ENCODE assay signal across 13 mouse cellular contexts in the genomic region with DNA sequence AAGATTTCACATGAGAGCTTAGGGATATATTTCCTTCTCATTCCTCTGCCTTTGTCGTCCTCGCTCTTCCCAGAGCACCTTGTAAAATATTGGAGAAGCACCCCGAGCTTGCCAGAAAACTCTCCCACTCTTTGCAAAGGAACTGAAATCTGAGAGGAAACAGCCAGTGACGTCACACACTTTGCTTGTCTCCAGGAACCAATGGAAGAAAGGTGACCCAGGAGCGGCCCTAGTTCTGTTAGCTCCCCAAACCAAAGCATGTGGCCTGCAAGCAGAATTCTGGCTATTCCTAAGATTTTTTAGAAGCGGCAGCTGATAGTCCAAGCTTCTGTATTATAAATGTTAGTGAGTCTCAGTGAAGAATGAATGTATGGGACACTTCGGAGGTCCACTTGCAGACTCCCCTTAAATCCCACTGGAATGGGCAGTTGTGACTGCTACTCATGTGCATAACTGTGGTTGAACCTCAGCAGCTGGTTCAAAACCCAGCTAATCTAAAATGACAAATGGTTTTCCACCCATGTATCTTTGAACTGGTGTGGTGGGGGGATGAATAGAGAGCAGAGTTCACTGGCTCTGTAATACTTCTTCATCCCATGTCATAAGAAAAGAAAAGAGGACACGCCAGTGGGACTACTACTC. TPM values are rescaled to one million over a fixed set of nuclear protein-coding genes. Genes with fewer than 3 reads are reported as not detected.
DNase-seq lines count a peak whose midpoint lies in the region; ATAC-seq and TF ChIP-seq lines count a peak whose summit lies in the region.
"Had no signal": no experiment of that assay in that cellular context is flagged by ENCODE, and none has a peak within 500 bp of the region (broad histone marks: within the 10 kb centered on the region; RNA-seq: fewer than 3 reads in every experiment).

No protein-coding gene starts in this region.

- no peaks in the 10 kb centered on the region for H3K79me3 ChIP-seq in C2C12 (ENCODE audit: low read depth)

- H3K4me1 ChIP-seq in heart, embryonic 13.5 days: peaks cover 56% of the 10 kb centered on the region
- peaks cover 65% of the 10 kb centered on the region for H3K4me1 ChIP-seq in embryonic facial prominence, embryonic 15.5 days
- peaks cover 6% of the 10 kb centered on the region for H3K4me1 ChIP-seq in midbrain, embryonic 11.5 days (ENCODE audit: control insufficient read depth, insufficient read depth, low read length)

- H3K27ac ChIP-seq in heart, embryonic 13.5 days (replicated peaks): no peak overlapping the region
- no peak overlapping the region for H3K27ac ChIP-seq in embryonic facial prominence, embryonic 15.5 days (replicated peaks)
- no peak overlapping the region for H3K27ac ChIP-seq in midbrain, embryonic 11.5 days (ENCODE audit: low read depth, low read length)

- no peak for ATAC-seq in heart, embryonic 13.5 days (ENCODE audit: extremely low read depth, insufficient number of reproducible peaks, low FRiP score, low TSS enrichment)
- no peak for ATAC-seq in embryonic facial prominence, embryonic 15.5 days (ENCODE audit: insufficient number of reproducible peaks, low FRiP score, low TSS enrichment, low read depth)
- no peak for ATAC-seq in midbrain, embryonic 11.5 days (ENCODE audit: low FRiP score)

- no peak for DNase-seq in heart, postnatal 25 days (ENCODE audit: low spot score)
- peak; percentile 87 for DNase-seq in midbrain, embryonic 11.5 days (ENCODE audit: low spot score, missing footprints)
- DNase-seq in adrenal gland, adult (ENCODE audit: inconsistent age in 2 of 2, low spot score in 1 of 2): no peak
- no peak for DNase-seq in adrenal gland, postnatal 25 days
- no peak for DNase-seq in frontal cortex, postnatal 14 days (ENCODE audit: low spot score in 2 of 2)
- DNase-seq: cerebellum, adult 18-20 months had no signal

- intact Hi-C loops in heart, postnatal 25 days (cut with DNase I): no loop called here

- H3K79me2 ChIP-seq in C2C12 (ENCODE audit: control insufficient read depth, insufficient read depth): no peaks in the 10 kb centered on the region

- H3K27me3 ChIP-seq in heart, embryonic 13.5 days (replicated peaks): peaks cover 76% of the 10 kb centered on the region
- no peaks in the 10 kb centered on the region for H3K27me3 ChIP-seq in C2C12 (ENCODE audit: control insufficient read depth, insufficient read depth, insufficient read length)
- H3K27me3 ChIP-seq in embryonic facial prominence, embryonic 15.5 days: peaks cover 55% of the 10 kb centered on the region
- H3K27me3 ChIP-seq in midbrain, embryonic 11.5 days (ENCODE audit: control insufficient read depth, insufficient read depth, low read length): peaks cover 22% of the 10 kb centered on the region

- no peak overlapping the region for H3K9ac ChIP-seq in heart, embryonic 13.5 days
- no peak overlapping the region for H3K9ac ChIP-seq in embryonic facial prominence, embryonic 15.5 days
- no peak overlapping the region for H3K9ac ChIP-seq in midbrain, embryonic 11.5 days (ENCODE audit: low read length)

- H3ac ChIP-seq in C2C12 (ENCODE audit: control insufficient read depth, insufficient read length, low read depth): no peak overlapping the region

- peak overlapping the region; percentile 99 for H3K4me2 ChIP-seq in heart, embryonic 13.5 days
- H3K4me2 ChIP-seq in embryonic facial prominence, embryonic 15.5 days (replicated peaks): peak overlapping the region; percentile 97; the same call in 1 of the 2 replicates
- H3K4me2 ChIP-seq in midbrain, embryonic 11.5 days: peak overlapping the region; percentile 86

- H3K9me3 ChIP-seq in heart, embryonic 13.5 days: no peaks in the 10 kb centered on the region
- H3K9me3 ChIP-seq in embryonic facial prominence, embryonic 15.5 days (replicated peaks): no peaks in the 10 kb centered on the region
- H3K9me3 ChIP-seq in midbrain, embryonic 11.5 days (ENCODE audit: control insufficient read depth, low read length): no peaks in the 10 kb centered on the region

- TF ChIP-seq CTCF in C2C12 (IDR thresholded peaks at IDR 0.05; ENCODE audit: control insufficient read depth, insufficient read depth, insufficient read length): no peak

- no peaks in the 10 kb centered on the region for H3K36me3 ChIP-seq in heart, embryonic 13.5 days
- H3K36me3 ChIP-seq in C2C12 (ENCODE audit: control insufficient read depth, insufficient read depth): no peaks in the 10 kb centered on the region
- H3K36me3 ChIP-seq in embryonic facial prominence, embryonic 15.5 days: no peaks in the 10 kb centered on the region
- H3K36me3 ChIP-seq in midbrain, embryonic 11.5 days (ENCODE audit: control insufficient read depth, insufficient read depth, low read length): no peaks in the 10 kb centered on the region

- no peak overlapping the region for H3K4me3 ChIP-seq in heart, embryonic 13.5 days
- no peak overlapping the region for H3K4me3 ChIP-seq in C2C12 (ENCODE audit: insufficient read depth, poor library complexity, severe bottlenecking)
- peak overlapping the region; percentile 54; the same call in 1 of the 2 replicates for H3K4me3 ChIP-seq in embryonic facial prominence, embryonic 15.5 days (replicated peaks)
- 0 out of 2 replicates have a peak overlapping the region, but pooled peaks have one; percentile 51 for H3K4me3 ChIP-seq in midbrain, embryonic 11.5 days (ENCODE audit: low read depth, low read length)

- WGBS in heart, embryonic 13.5 days: 53% methylated on average over 8 of the region's 8 CpGs
- 44% methylated on average over 8 of the region's 8 CpGs for WGBS in embryonic facial prominence, embryonic 15.5 days
- 51% methylated on average over 8 of the region's 8 CpGs for WGBS in midbrain, embryonic 11.5 days

TF ChIP-seq in C2C12, 6 proteins besides CTCF, POLR2A, EP300 and RAD21:
- TF ChIP-seq MYOD1 (IDR thresholded peaks at IDR 0.05; ENCODE audit: control insufficient read depth, insufficient read length, low read depth) (peak; percentile 66), MAX (IDR thresholded peaks at IDR 0.05) (no peak)

RNA-seq across cellular contexts. Expression of gene Gfra1, which starts 3.4 kb away (rescaled TPM):
- polyA plus RNA-seq in heart, embryonic 13.5 days (2015; fragmentation: Nextera tagmentation; extraction: Ambion mirVana): 6.1 and 6.6 TPM in 2 replicates
- total RNA-seq in heart, postnatal 25 days (2021): 1 to 10 TPM; 3.5 to 3.6 TPM
- 16.8 TPM for polyA plus RNA-seq in C2C12 (2012; fragmentation: generic; extraction: Trizol)
- 55.4 and 64.7 TPM in 2 replicates for polyA plus RNA-seq in embryonic facial prominence, embryonic 15.5 days (2015; fragmentation: Nextera tagmentation; extraction: Ambion mirVana)
- 26.7 and 28.5 TPM in 2 replicates for polyA plus RNA-seq in midbrain, embryonic 11.5 days (2014; fragmentation: Nextera tagmentation; extraction: Ambion mirVana)
- total RNA-seq in adrenal gland, postnatal 25 days (2021): 1.5 and 2.0 TPM in 2 replicates
- total RNA-seq: CH12.LX had no signal

RNA-seq across cellular contexts. Expression of gene Ccdc172, which starts 59.5 kb away (rescaled TPM):
- polyA plus RNA-seq in heart, embryonic 13.5 days (2015; fragmentation: Nextera tagmentation; extraction: Ambion mirVana): not detected in 2 replicates
- not detected for total RNA-seq in heart, postnatal 25 days (2021)
- polyA plus RNA-seq in C2C12 (2012; fragmentation: generic; extraction: Trizol): not detected
- not detected in 2 replicates for polyA plus RNA-seq in embryonic facial prominence, embryonic 15.5 days (2015; fragmentation: Nextera tagmentation; extraction: Ambion mirVana)
- polyA plus RNA-seq in midbrain, embryonic 11.5 days (2014; fragmentation: Nextera tagmentation; extraction: Ambion mirVana): not detected in 2 replicates
- not detected in 2 replicates for total RNA-seq in adrenal gland, postnatal 25 days (2021)
- total RNA-seq: CH12.LX; heart, postnatal 14 days had no signal
- polyA plus RNA-seq: frontal cortex, adult 2 months; lung, embryonic 16.5 days had no signal

Comparison
In these comparisons a context has a peak if more than half of its experiments do, and no peak if none do; other contexts are left out.
1. H3K4me3 ChIP-seq: peak in embryonic facial prominence, embryonic 15.5 days (single experiment) and midbrain, embryonic 11.5 days (single experiment); none in heart, embryonic 13.5 days (single experiment) and C2C12 (single experiment).
2. Peak in every context shown above with its lines, with median percentiles within 50 percentile points of each other: H3K4me2 ChIP-seq.